Mouse (Mus musculus): ENCODE results near the gene Mmab.

The Mmab gene

DNA sequence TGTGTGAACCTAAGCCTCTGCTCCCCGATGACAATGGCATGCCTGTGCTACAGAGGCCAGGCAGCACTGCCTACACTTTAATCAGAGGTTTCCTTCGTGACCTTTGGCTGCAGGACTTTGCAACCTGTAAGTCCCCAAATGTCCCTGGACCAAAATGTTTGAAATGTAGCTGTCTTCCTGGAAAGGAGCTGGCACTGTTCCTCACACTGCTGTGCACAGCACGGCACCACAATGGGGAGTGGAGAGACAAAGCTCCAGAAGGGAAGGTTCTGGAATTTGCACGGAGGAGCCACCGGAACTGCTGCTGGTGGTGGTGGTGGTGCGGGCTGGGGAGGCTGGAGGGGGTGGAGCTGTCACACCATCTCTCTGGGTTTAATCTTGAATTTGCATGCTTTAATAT is 17.1 kb downstream of the Mmab start:
- DNase-seq: no peak

DNA sequence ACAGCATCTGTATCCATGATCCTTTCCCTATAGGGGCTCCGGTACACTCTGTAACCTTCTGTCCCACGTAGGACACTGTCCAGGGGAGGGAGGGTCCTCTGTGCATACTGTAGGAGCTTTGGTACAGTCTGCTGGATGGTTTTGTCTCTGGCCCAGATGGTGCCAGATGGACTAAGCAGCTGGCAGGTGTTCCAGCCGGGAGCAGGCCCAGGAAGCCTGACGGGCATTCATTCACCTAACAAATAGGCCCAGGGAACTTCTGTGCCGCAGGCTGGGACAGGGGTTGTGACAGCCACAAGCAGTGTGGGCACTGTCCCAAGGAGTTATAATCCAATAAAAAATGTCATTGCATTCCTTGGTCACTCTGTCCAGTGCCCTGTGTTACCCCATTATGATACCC is 19.9 kb downstream of the Mmab start:
- DNase-seq: no peak

DNA sequence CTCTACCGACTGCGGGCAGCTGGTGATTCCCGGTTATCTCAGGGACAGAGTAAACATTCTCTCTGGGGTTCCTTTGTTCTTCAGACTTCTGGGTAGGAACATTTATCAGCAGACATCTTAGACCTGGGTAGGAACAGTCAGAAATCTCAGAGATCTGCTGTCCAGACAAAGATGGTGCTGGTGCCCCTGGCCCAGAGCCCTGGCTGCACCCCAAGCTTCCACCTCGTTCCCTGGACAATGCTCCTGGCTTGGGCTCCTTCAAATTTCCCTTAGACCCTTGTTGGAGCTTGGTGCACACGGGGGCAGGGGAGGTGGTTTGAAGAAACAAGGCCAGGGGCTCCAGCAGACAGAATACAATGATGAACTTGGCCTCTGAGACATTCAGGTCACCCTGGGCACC is 21.3 kb downstream of the Mmab start:
- DNase-seq: no peak

DNA sequence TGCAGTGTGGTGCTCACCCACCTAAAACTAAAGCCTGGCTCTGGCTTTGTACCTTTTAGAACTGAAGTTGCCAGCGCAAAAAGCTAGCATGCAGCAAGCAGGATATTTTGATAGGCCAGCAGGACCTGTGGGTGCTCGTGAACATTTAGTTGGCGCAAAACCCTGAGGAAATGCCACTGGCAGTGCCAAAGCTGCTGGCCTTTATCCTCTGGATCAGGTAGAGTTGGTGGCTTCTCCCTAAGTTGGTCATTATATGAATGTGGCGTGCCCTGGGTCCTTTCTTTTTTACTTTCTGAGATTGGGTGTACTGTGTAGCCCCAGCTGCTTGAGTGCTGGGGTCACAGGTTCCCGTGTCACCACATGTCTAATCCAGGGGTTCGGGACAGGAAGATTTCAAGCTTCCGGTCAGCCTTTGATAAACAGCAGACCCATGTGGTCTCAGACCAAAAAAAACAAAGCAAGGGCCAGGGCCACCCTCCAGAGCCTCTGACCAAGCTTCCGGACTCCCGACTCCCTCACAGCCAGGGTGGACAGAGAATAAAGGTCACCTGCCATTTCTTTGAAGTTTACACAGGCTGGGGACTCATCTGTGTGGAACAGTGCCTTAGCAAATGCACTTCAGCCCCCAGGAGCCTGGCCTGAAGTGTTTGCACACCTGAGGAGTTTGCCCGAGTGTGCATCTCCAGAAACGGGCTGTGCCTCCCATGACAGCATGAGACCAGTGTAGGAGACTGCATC is 22.1 kb downstream of the Mmab start:
- DNase-seq: no peak

DNA sequence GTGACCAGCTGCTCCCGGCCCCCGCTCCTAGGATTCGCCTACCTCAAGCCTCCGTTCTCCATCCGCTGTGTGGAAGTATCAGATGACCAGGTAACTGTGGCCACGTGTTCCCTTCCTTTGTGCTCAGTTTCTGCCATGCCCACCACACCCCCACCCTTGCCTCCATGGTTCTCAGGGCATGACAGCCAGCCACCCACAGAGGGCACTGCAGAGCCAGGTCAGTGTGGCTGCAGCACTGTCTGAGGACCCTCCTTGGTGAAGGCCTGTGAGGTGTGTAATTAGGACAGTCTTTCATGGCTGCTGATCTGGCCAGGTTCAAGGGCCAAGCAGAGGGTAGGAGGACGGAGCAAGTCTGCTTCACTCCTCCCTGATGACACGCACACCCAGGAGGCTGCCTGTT is 25.3 kb downstream of the Mmab start:
- DNase-seq: no peak

DNA sequence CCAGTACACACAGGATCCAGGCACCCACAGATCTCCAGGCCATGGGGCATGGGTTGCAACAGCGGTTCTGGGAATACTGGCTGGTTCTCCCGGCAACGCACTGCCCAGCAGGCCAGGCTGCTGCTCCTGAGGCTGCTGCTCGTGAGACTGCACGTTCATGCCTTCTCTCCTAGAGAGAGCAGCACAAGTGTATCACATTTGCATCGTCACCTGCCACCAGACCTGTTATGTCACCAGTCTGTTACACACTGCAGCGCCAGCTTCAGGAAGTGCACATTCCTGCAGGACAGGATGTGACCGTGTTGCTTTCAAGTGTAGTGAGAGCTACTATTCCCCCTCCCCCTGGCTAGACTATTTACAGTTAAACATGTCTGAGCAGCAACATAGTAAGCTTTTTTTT is 27.0 kb downstream of the Mmab start:
- DNase-seq: no peak

DNA sequence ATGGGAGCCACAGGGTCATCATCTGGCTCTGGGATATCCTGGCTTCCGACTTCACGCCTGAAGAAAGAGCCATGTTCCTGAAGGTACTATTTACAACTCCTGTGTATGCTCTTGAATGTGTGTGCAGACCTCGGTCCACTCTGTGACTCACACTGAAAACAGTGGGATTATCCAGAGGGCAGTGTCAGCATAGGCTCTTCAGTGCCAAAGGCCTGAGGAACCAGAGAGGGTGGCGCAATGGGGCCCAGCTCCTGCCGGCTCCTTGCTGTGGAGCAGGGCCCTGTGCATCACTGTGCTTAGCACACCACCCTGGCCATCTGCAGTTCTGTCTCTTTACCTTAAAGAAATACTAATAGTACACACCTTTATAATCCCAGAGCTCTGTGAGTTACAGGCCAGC is 28.3 kb downstream of the Mmab start:
- no peak for DNase-seq

DNA sequence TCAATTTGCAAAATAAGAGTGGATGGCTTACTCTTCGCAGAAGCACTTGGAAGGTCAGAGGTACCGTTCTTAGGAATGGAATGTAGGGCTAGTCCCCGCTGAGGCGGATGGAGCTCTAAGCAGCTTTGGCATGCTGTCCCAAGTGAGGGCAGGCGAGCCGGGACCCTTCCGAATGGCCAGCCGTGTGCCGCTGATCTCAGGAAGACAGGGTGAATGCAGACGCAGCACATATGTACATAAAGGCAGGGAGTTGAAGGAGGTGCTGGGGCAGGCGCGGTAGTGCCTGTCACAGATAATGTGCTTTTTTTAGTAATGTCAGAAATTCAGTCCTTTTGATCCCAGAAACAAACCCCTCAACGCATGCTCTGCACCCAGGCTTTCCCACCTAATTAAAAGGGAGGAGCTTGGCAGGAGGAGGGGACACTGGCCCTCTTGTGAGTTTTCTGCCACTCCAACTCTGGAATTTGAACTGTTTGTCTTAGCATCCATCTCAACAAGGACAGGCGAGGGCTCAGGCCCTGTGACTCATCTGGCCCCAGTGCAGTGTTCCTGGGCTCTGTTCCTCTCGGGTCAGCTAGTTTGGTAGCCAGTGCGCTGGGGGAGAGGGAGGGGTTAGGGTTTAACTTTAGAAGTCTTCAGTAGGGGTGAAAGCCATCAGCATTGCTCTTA is 30.7 kb downstream of the Mmab start:
- DNase-seq: no peak

DNA sequence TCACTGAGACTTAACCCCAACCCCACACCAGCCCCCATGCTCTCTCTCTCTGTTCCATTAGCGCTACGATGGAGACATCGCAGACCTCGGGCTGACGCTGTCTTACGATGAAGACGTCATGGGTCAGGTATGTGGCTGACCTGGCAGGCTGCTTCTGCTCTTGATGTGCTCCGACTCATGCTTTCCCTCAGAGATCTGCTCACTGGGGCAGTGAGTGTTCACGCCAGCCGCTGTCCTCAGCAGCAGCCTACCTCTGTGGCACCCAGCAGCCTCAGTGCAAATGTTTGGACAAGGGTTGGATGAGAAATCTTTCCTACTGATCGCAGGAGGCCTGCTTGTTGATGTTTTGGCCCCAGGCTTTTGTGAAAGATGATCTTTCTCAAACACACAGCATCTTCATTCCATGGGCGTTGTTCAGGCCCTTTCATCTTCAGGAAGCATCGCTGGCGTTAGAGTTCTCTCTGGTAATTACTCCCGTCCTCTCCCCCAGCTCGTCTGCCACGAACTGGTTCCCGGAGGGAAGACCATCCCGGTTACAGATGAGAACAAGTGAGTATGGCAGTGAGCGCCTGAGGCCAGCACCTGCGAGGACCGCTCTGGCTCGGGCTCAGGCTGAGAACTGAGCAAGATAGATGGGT is 31.4 kb downstream of the Mmab start:
- DNase-seq: no peak

DNA sequence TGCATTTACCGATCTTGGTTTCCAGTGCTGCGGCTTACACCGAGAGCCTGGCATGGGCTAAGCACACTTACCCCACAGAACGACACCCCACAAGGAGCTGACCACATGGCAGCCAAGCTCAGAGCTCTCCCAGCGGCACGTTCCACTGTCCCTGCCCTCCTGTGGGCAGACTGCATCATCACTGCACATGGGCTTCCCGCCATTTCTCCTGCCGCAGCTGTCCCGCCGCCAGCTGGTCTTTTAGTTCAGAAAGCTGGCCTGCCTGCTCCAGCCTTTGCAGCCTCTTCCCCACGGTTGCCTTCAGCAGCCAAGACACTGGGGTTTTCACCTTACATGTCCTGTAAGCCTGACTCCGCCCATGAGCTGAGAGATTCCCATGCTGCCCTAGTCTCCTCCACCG is 33.4 kb downstream of the Mmab start:
- no peak for DNase-seq

DNA sequence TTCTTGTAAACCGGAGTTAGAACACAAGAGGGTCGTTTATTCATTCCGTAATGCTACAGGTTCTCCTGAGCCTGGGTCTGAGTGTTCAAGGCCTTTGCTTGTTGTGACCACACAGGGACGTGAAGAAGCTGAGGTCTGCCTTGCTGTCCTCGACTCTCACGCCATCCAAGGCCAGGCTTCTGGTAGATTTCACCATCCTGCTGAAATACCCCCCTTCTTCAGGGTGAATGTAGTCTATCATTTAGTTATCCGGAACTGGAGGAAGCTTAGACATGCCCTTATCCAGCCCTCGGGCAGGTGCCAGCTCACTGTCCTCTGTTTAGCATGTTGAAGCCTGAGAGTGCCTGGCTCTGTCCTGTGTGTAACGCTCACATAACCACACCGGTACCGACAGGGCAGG is 35.0 kb downstream of the Mmab start:
- DNase-seq: no peak

DNA sequence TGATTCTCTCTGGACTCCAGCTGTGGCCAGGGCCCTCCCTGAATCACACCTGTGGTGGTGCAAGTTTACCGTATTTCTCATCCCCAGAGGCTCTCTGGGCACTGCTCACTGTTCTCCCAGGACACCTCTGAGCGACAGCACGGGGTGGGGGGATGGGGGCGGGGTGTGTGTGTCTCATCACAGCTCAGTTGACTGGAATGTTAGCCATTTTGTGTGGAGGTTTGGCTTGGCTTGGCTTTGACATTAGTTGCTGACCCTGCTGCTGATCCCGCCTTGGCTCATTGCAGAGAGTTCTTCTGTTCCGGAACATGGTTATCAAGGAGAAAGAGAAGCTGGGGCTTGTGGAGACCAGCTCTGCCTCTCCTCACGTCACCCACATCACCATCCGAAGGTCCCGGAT is 36.0 kb downstream of the Mmab start:
- no peak for DNase-seq

DNA sequence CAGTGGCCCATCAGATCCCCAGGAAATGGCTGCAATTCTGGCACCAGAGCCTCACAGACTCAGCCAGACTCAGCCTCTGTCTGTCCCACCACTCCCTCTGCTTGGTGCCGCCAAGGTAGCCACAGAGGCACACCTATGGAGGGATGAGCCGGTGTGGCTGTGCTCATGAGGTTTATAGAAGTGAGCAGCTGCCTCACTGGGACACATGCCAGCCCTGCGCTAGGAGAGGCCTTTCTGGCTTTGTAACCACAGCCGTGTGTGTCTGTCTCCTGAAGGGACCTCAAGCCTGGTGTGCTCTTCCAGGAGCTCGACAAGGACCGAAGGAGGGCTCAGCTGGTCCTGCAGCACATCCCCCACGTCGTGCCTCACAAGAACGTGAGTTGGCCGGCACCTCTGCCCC is 36.6 kb downstream of the Mmab start:
- DNase-seq: peak; percentile 30

DNA sequence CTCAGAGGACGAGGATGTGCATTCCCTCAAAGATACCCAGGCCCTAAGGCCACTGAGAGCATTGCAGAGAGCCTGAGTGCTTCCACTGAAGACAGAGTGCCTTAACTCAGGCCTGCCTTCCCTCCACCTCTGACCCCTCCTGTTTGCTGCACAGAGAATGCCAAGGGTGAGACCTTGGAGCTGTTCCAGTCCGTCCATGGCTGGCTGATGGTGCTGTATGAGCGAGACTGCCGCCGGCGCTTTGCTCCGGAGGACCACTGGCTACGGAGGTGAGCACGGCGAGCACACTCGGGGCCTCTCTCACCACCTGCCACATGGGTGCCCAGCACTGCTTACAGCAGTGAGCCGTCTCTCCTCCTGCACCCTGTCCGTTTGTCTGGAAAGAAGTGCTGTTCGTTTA is 37.3 kb downstream of the Mmab start:
- no peak for DNase-seq

DNA sequence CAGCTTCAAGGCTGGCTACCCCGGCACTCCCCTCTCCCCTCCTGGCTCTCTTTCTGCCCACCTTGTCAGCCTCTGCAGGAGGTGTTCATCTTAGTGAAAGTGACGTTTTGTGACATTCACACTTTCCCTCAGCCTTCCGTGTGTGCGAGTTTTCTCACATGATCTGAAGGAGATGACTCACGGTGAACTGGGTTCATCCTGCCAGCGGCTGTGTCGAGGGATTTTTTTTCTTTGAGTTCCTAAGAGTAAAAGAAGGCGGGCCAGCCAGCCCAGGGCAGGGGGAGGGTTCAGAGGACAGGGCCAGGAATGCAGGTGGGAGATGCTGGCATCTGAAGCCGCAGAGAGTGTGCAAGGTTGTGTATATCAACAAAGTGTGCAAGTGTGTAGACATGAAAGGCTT is 50.7 kb downstream of the Mmab start:
- no peak for DNase-seq

DNA sequence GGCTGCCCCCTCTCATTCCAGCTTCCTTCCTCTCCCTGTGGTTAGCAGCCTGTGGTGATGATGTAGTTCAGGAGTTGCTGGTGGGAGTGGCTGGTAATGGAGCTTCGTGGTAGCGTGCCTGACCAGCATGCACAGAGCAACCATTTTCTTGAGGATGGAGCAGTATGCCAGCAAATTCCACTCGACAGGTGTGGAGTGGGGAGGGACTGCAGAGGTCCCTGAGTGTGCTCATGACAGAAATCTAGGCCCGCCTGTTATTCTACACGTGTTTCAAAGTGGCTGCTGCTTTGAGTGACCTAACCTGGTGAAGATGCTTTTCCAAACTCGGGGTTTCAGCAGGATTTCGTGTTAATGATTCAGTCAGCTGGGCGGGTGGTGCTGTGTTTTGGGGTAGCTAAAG is 59.4 kb downstream of the Mmab start:
- DNase-seq: no peak

DNA sequence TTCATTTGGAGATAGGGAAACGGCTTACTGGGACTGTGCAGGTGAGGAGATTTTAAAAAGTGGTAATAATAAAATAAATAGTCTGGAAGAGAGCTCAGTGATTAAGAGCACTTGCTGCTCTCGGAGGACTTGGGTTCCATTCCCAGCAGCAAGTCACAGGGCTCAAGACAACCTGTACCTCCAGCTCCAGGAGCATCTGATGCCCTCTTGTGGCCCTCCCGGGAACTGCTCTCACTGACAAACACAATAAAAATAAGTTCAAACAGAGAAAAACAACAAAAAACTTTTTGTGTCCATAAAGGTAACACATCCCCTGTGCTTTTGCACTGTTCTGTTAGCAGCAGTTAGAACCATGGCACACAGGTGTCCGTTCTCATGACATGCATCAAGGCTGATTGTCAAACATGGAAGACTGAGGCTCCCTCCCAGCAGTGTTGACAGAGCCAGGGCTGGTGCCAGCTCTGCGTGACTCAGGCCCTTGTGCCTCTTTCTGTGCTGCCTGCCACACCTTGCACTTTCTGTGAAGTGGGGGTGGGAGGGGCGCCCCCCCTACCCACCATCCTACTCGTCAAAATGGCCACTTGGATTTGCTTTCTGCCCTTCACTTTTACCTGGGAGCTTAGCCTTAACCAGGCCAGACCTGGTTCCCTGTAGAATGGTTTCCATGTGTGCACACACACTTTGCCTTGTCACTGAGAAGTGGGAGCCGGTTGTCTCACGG is 60.5 kb downstream of the Mmab start:
- DNase-seq: no peak

Data from cerebellum, adult 11 months (tissue).